Mouse (Mus musculus) stomach, postnatal 0 days (tissue): ENCODE measurements around the gene Ucp2. TPM values are rescaled to one million over a fixed set of nuclear protein-coding genes. Genes with fewer than 3 reads are reported as not detected.

Experiments used
- ATAC-seq: fragments of 200-750 bp; cut with Nextera tagmentation; 2 replicates; pipeline ENCODE4 v1.8.0; 2017; ENCODE audit not compliant: low FRiP score, low TSS enrichment
- DNase-seq: peaks from one replicate; pipeline ENCODE4 v3.0.0-alpha.2; 2016; ENCODE audit warnings: low spot score
- H3K27ac ChIP-seq: fragments of 300-500 bp; sonication (generic); replicated peaks from 2 replicates; pipeline ENCODE4 v1.5.1; 2014; ENCODE audit warnings: mild to moderate bottlenecking, control low read depth
- H3K27me3 ChIP-seq: fragments of 300-500 bp; sonication (generic); 2 replicates; pipeline ENCODE4 v1.6.1; 2014; ENCODE audit warnings: low read length; ENCODE audit not compliant: control insufficient read depth, insufficient read depth
- H3K36me3 ChIP-seq: fragments of 300-500 bp; sonication (generic); 2 replicates; pipeline ENCODE4 v1.6.1; 2014; ENCODE audit warnings: low read length, mixed read lengths; ENCODE audit not compliant: control insufficient read depth, insufficient read depth
- H3K4me1 ChIP-seq: fragments of 300-500 bp; sonication (generic); replicated peaks from 2 replicates; pipeline ENCODE4 v1.6.1; 2014; ENCODE audit warnings: antibody characterized with exemption; ENCODE audit not compliant: control insufficient read depth, insufficient read depth
- H3K4me2 ChIP-seq: fragments of 300-500 bp; sonication (generic); replicated peaks from 2 replicates; pipeline ENCODE4 v1.6.1; 2014; ENCODE audit warnings: low read depth, mild to moderate bottlenecking, control low read depth, moderate library complexity
- H3K4me3 ChIP-seq: fragments of 300-500 bp; sonication (generic); 2 replicates; pipeline ENCODE4 v1.5.1; 2014; ENCODE audit warnings: low read depth, low read length, control low read depth
- H3K9ac ChIP-seq: fragments of 300-500 bp; sonication (generic); 2 replicates; pipeline ENCODE4 v1.6.1; 2014; ENCODE audit warnings: mild to moderate bottlenecking, low read length, control low read depth, mixed read lengths
- H3K9me3 ChIP-seq: fragments of 300-500 bp; sonication (generic); 2 replicates; pipeline ENCODE4 v1.6.1; 2016; ENCODE audit warnings: low read length; ENCODE audit not compliant: control insufficient read depth
- CTCF ChIP-seq: IDR thresholded peaks from 2 replicates; pipeline ENCODE4 v1.5.1; 2016; ENCODE audit warnings: antibody characterized with exemption, low read depth, mild to moderate bottlenecking, moderate library complexity
- EP300 ChIP-seq: optimal IDR thresholded peaks from 2 replicates; pipeline ENCODE3; 2016; ENCODE audit warnings: antibody characterized with exemption
- WGBS: fragments of 180-500 bp; shearing (Covaris S2); extraction: QIAGEN DNeasy Blood & Tissue Kit; methylation state at CpG from one replicate; pipeline ENCODE4 v1.1.7; 2014; 5-methylcytosine and 5-hydroxymethylcytosine counted together
- polyA plus RNA-seq: library from polyadenylated mRNA; unstranded; fragments of >200 nt; fragmentation: Nextera tagmentation; extraction: Ambion mirVana; gene quantifications from 2 replicates; pipeline ENCODE4 v1.2.1, GENCODE M21; 2015

Gene Ucp2
- polyA plus RNA-seq, 1 experiment from 2014 or later = 618 TPM

GRCm38 (mm10) chr7:100496791-100497190 lies 3.7 kb downstream of the Ucp2 start:
- peak overlapping the region; percentile 11 for H3K4me2 ChIP-seq
- H3K27ac ChIP-seq = no peak overlapping the region
- ATAC-seq (no peak), DNase-seq (no peak)
- no peaks in the 10 kb centered on the region for H3K9me3 ChIP-seq
- no peak for TF ChIP-seq CTCF
- no peak for TF ChIP-seq EP300
- no peak overlapping the region for H3K4me3 ChIP-seq
- no peaks in the 10 kb centered on the region for H3K27me3 ChIP-seq
- H3K9ac ChIP-seq = no peak overlapping the region
- H3K36me3 ChIP-seq = peaks cover 21% of the 10 kb centered on the region; the same call in 1 of the 2 replicates
- 96% methylated on average over 9 of the region's 9 CpGs for WGBS
- H3K4me1 ChIP-seq = peaks cover 7% of the 10 kb centered on the region

- no peak for ATAC-seq
- 70% methylated on average over 4 of the region's 4 CpGs for WGBS
- no peak for TF ChIP-seq EP300
- no peak for TF ChIP-seq CTCF
These were observed 4.3 kb downstream of the Ucp2 start for GRCm38 (mm10) chr7:100497402-100497801.

GRCm38 (mm10) chr7:100497982-100498381 lies 4.8 kb downstream of the Ucp2 start:
- ATAC-seq (no peak), DNase-seq (no peak)
- H3K4me2 ChIP-seq = no peak overlapping the region
- no peaks in the 10 kb centered on the region for H3K27me3 ChIP-seq
- 90% methylated on average over 13 of the region's 13 CpGs for WGBS
- H3K4me3 ChIP-seq = no peak overlapping the region
- TF ChIP-seq CTCF (no peak), EP300 (no peak)
- no peaks in the 10 kb centered on the region for H3K9me3 ChIP-seq
- H3K36me3 ChIP-seq = peaks cover 21% of the 10 kb centered on the region; the same call in 1 of the 2 replicates
- H3K4me1 ChIP-seq = peaks cover 7% of the 10 kb centered on the region
- no peak overlapping the region for H3K9ac ChIP-seq
- no peak overlapping the region for H3K27ac ChIP-seq

More at GRCm38 (mm10) chr7:100497402-100497801, 4.3 kb downstream of the Ucp2 start:
- H3K4me1 ChIP-seq = peaks cover 7% of the 10 kb centered on the region
- no peak overlapping the region for H3K4me2 ChIP-seq
- H3K9ac ChIP-seq = no peak overlapping the region
- no peaks in the 10 kb centered on the region for H3K9me3 ChIP-seq
- H3K4me3 ChIP-seq = no peak overlapping the region
- peaks cover 21% of the 10 kb centered on the region; the same call in 1 of the 2 replicates for H3K36me3 ChIP-seq
- no peaks in the 10 kb centered on the region for H3K27me3 ChIP-seq
- no peak for DNase-seq
- H3K27ac ChIP-seq = no peak overlapping the region

GRCm38 (mm10) chr7:100499465-100499864 lies 6.3 kb downstream of the Ucp2 start:
- TF ChIP-seq CTCF (no peak), EP300 (no peak)
- DNase-seq (no peak), ATAC-seq (no peak)
- Histone ChIP-seq H3K27me3 (no peaks in the 10 kb centered on the region), H3K9ac (no peak overlapping the region), H3K27ac (no peak overlapping the region), H3K9me3 (no peaks in the 10 kb centered on the region), H3K4me2 (no peak overlapping the region), H3K4me1 (peaks cover 7% of the 10 kb centered on the region), H3K36me3 (peaks cover 21% of the 10 kb centered on the region; the same call in 1 of the 2 replicates), H3K4me3 (no peak overlapping the region)

- H3K4me1 ChIP-seq = peaks cover 7% of the 10 kb centered on the region
- WGBS = 57% methylated on average over 16 of the region's 16 CpGs
- no peaks in the 10 kb centered on the region for H3K27me3 ChIP-seq
- ATAC-seq = no peak
- H3K27ac ChIP-seq = no peak overlapping the region
- DNase-seq = no peak
- no peak overlapping the region for H3K4me2 ChIP-seq
- no peak overlapping the region for H3K9ac ChIP-seq
- H3K36me3 ChIP-seq = peaks cover 21% of the 10 kb centered on the region; the same call in 1 of the 2 replicates
- TF ChIP-seq EP300 (no peak), CTCF (no peak)
- no peak overlapping the region for H3K4me3 ChIP-seq
- H3K9me3 ChIP-seq = no peaks in the 10 kb centered on the region
These were observed 7.3 kb downstream of the Ucp2 start for GRCm38 (mm10) chr7:100500276-100500977.
